Mouse (Mus musculus) lung, postnatal 0 days (tissue): Measurements from ENCODE around the gene Mrps34.
"Not testable (repeated sequence)": the region's sequence is repeated elsewhere in the genome, so short reads cannot be mapped to it uniquely, and the experiment has no call there.

ENCODE experiments used
- CTCF ChIP-seq: IDR thresholded peaks from 2 replicates; pipeline ENCODE4 v1.5.1; 2016; ENCODE audit warnings: antibody characterized with exemption, mild to moderate bottlenecking
- EP300 ChIP-seq: IDR thresholded peaks from 2 replicates; pipeline ENCODE4 v1.6.1; 2016; ENCODE audit warnings: antibody characterized with exemption, mild to moderate bottlenecking, control low read depth

DNA sequence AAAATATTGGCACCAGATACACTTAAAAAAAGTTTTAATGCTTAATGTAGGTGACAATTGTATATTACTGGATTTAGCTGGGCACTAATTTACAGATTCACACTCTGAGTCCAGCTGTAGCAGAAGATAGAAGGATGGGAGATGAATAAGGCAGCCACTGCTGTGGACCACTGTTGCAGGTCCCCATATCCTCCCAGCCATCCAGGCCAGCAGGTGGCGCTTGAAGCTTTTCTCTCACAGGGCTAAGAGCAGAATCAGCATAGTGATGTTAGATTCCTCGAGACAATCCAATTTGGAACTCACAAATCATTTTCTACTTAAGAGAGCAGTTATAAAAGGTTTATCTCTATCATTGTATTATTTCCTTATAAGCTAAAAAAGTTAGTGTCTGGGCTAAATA lies 47.5 kb downstream of the Mrps34 start:
- TF ChIP-seq CTCF, result peak; percentile 74
- TF ChIP-seq EP300, result not testable (repeated sequence)
